ENCODE assay signal across 9 mouse cellular contexts in genomic region chr7:144938661-144939343, GRCm38 (mm10). TPM values are rescaled to one million over a fixed set of nuclear protein-coding genes. Genes with fewer than 3 reads are reported as not detected.
DNase-seq lines count a peak whose midpoint lies in the region; ATAC-seq and TF ChIP-seq lines count a peak whose summit lies in the region.
"Had no signal": no experiment of that assay in that cellular context is flagged by ENCODE, and none has a peak within 500 bp of the region (broad histone marks: within the 10 kb centered on the region; RNA-seq: fewer than 3 reads in every experiment).

No protein-coding gene starts in this region.

- H3K9ac ChIP-seq in hindbrain, embryonic 12.5 days, result peak overlapping the region; percentile 78
- peak overlapping the region; percentile 32; the same call in 1 of the 2 replicates for H3K9ac ChIP-seq in liver, embryonic 15.5 days
- peak overlapping the region; percentile 51 for H3K9ac ChIP-seq in stomach, embryonic 14.5 days (replicated peaks; ENCODE audit: low read depth, low read length)

- H3K4me2 ChIP-seq in hindbrain, embryonic 12.5 days (replicated peaks), result peak overlapping the region; percentile 87
- peak overlapping the region; percentile 68 for H3K4me2 ChIP-seq in liver, embryonic 15.5 days
- peak overlapping the region; percentile 96 for H3K4me2 ChIP-seq in stomach, embryonic 14.5 days (replicated peaks; ENCODE audit: low read depth, low read length)

- no peak for ATAC-seq in hindbrain, embryonic 12.5 days (ENCODE audit: low FRiP score)
- no peak for ATAC-seq in liver, embryonic 15.5 days (ENCODE audit: insufficient read depth)
- ATAC-seq in stomach, embryonic 14.5 days (ENCODE audit: insufficient number of reproducible peaks, insufficient read depth, low FRiP score, low read depth), result no peak

- under 1% methylated on average over 32 of the region's 32 CpGs for WGBS in hindbrain, embryonic 12.5 days
- WGBS in liver, embryonic 15.5 days (ENCODE audit: insufficient replicate concordance), result under 1% methylated on average over 32 of the region's 32 CpGs
- WGBS in stomach, embryonic 14.5 days, result under 1% methylated on average over 32 of the region's 32 CpGs

- TF ChIP-seq CTCF in layer of hippocampus, adult 2 months (conservative IDR thresholded peaks at IDR 0.05), result no peak

- peaks cover 23% of the 10 kb centered on the region; the same call in 1 of the 2 replicates for H3K36me3 ChIP-seq in hindbrain, embryonic 12.5 days
- H3K36me3 ChIP-seq in liver, embryonic 15.5 days (replicated peaks), result peaks cover 12% of the 10 kb centered on the region; the same call in 1 of the 2 replicates
- peaks cover 21% of the 10 kb centered on the region for H3K36me3 ChIP-seq in stomach, embryonic 14.5 days (ENCODE audit: control insufficient read depth, insufficient read depth, low read length)

- peaks cover 65% of the 10 kb centered on the region for H3K4me1 ChIP-seq in hindbrain, embryonic 12.5 days
- peaks cover 28% of the 10 kb centered on the region for H3K4me1 ChIP-seq in liver, embryonic 15.5 days (replicated peaks)
- H3K4me1 ChIP-seq in stomach, embryonic 14.5 days (ENCODE audit: control insufficient read depth, insufficient read depth, low read length), result peaks cover 22% of the 10 kb centered on the region

- H3K4me3 ChIP-seq in layer of hippocampus, adult 2 months, result peak overlapping the region; percentile 65
- H3K4me3 ChIP-seq in hindbrain, embryonic 12.5 days, result peak overlapping the region; percentile 56
- peak overlapping the region; percentile 56 for H3K4me3 ChIP-seq in liver, embryonic 15.5 days (replicated peaks)
- H3K4me3 ChIP-seq in stomach, embryonic 14.5 days (ENCODE audit: low read depth, low read length), result peak overlapping the region; percentile 49

- H3K27ac ChIP-seq in layer of hippocampus, adult 2 months, result peak overlapping the region; percentile 88
- peak overlapping the region; percentile 67 for H3K27ac ChIP-seq in hindbrain, embryonic 12.5 days
- peak overlapping the region; percentile 48; the same call in 1 of the 2 replicates for H3K27ac ChIP-seq in liver, embryonic 15.5 days (replicated peaks)
- peak overlapping the region; percentile 45 for H3K27ac ChIP-seq in stomach, embryonic 14.5 days (ENCODE audit: low read length)

- no peaks in the 10 kb centered on the region for H3K9me3 ChIP-seq in hindbrain, embryonic 12.5 days (replicated peaks)
- no peaks in the 10 kb centered on the region for H3K9me3 ChIP-seq in liver, embryonic 15.5 days (replicated peaks)
- H3K9me3 ChIP-seq in stomach, embryonic 14.5 days (ENCODE audit: control insufficient read depth, low read depth, low read length), result no peaks in the 10 kb centered on the region

- peaks cover 41% of the 10 kb centered on the region for H3K27me3 ChIP-seq in hindbrain, embryonic 12.5 days
- H3K27me3 ChIP-seq in liver, embryonic 15.5 days, result peaks cover 73% of the 10 kb centered on the region
- H3K27me3 ChIP-seq in stomach, embryonic 14.5 days (ENCODE audit: control insufficient read depth, insufficient read depth, low read length), result peaks cover 3% of the 10 kb centered on the region; the same call in 1 of the 2 replicates

- no peak for DNase-seq in layer of hippocampus, adult 2 months (ENCODE audit: low spot score in 2 of 2)
- no peak for DNase-seq in layer of hippocampus, postnatal 25 days (ENCODE audit: extremely low spot score in 1 of 2, low spot score in 1 of 2)
- DNase-seq in embryo, embryonic 11 days, result peak; percentile 46
- no peak for DNase-seq in right cerebral cortex, adult 2 months (ENCODE audit: low spot score in 2 of 2)
- DNase-seq in gastrocnemius, adult 8-10 months (ENCODE audit: low spot score in 2 of 2), result no peak

RNA-seq across cellular contexts. Expression of gene Ccnd1, which starts 0.9 kb away (rescaled TPM):
- total RNA-seq in layer of hippocampus, adult 2 months (2021), result 10 to 100 TPM; 43.7 to 48.3 TPM
- 10 to 100 TPM; 52.4 to 53.8 TPM for total RNA-seq in layer of hippocampus, postnatal 25 days (2021)
- 123 and 128 TPM in 2 replicates for polyA plus RNA-seq in hindbrain, embryonic 12.5 days (2016; fragmentation: Nextera tagmentation; extraction: Ambion mirVana)
- polyA plus RNA-seq in liver, embryonic 15.5 days (2015; fragmentation: Nextera tagmentation; extraction: Ambion mirVana), result 21.6 and 24.5 TPM in 2 replicates
- 82.9 and 95.3 TPM in 2 replicates for polyA plus RNA-seq in stomach, embryonic 14.5 days (2014; fragmentation: Nextera tagmentation; extraction: Ambion mirVana)
- total RNA-seq in gastrocnemius, adult 8-10 months (2022), result 1 to 10 TPM; 2.3 to 6.9 (median 4.0) TPM

RNA-seq across cellular contexts. Expression of gene LTO1, which starts 23.9 kb away (rescaled TPM):
- total RNA-seq in layer of hippocampus, adult 2 months (2021), result 10 to 100 TPM; 26.2 to 33.8 TPM
- 10 to 100 TPM; 23.7 to 25.8 TPM for total RNA-seq in layer of hippocampus, postnatal 25 days (2021)
- 28.2 and 34.1 TPM in 2 replicates for polyA plus RNA-seq in hindbrain, embryonic 12.5 days (2016; fragmentation: Nextera tagmentation; extraction: Ambion mirVana)
- 8.3 and 9.4 TPM in 2 replicates for polyA plus RNA-seq in liver, embryonic 15.5 days (2015; fragmentation: Nextera tagmentation; extraction: Ambion mirVana)
- 23.7 and 25.8 TPM in 2 replicates for polyA plus RNA-seq in stomach, embryonic 14.5 days (2014; fragmentation: Nextera tagmentation; extraction: Ambion mirVana)
- total RNA-seq in gastrocnemius, adult 8-10 months (2022), result 1 to 10 TPM; 7.8 to 8.9 (median 8.7) TPM

RNA-seq across cellular contexts. Expression of gene Fgf15, which starts 42.5 kb away (rescaled TPM):
- not detected for total RNA-seq in layer of hippocampus, adult 2 months (2021)
- not detected for total RNA-seq in layer of hippocampus, postnatal 25 days (2021)
- 62.0 and 66.7 TPM in 2 replicates for polyA plus RNA-seq in hindbrain, embryonic 12.5 days (2016; fragmentation: Nextera tagmentation; extraction: Ambion mirVana)
- polyA plus RNA-seq in liver, embryonic 15.5 days (2015; fragmentation: Nextera tagmentation; extraction: Ambion mirVana), result not detected in 2 replicates
- polyA plus RNA-seq in stomach, embryonic 14.5 days (2014; fragmentation: Nextera tagmentation; extraction: Ambion mirVana), result not detected in 2 replicates
- total RNA-seq in gastrocnemius, adult 8-10 months (2022), result not detected
- total RNA-seq: layer of hippocampus, postnatal 10 days had no signal

Comparison
In these comparisons a context has a peak if more than half of its experiments do, and no peak if none do; other contexts are left out.
1. RNA of gene Ccnd1, which starts 0.9 kb away (total RNA-seq): 52.4 to 53.8 TPM in layer of hippocampus, postnatal 25 days and 43.7 to 48.3 TPM in layer of hippocampus, adult 2 months; 2.3 to 6.9 TPM in gastrocnemius, adult 8-10 months; every median in the first group is over 4 times any median in the second.
2. Peak in every context shown above with its lines, with median percentiles within 50 percentile points of each other: H3K27ac ChIP-seq, H3K4me3 ChIP-seq, H3K4me2 ChIP-seq and H3K9ac ChIP-seq.